Mouse (Mus musculus): ENCODE measurements around the gene Chd3.
A peak's percentile ranks its signal among the peaks of the same experiment; 100 is the strongest.

DNA sequence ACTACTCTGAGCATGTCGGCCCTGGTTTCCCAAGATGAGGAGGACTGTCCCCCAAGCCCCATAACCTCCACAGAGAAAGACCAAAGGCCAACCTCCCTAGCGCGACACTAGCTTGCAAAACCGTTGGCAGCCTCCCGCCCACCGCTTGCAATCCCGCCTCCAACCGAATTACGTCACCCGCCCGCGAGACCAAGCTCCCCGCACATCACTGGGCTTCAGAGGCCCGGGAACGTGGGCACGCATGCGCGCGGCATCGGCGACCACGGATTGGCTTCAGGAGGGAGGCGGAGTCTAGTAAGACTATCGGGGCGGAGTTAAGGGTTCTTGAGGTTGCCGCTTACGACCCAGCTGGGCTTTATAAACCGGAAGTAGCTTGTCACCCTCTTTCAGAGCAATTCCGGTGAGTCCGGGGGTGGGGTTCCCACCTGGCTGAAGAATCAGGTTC is 45.5 kb downstream of the Chd3 start, which contains the start of the genes Cntrob and Trappc1:
- TF ChIP-seq CTCF (IDR thresholded peaks at IDR 0.05; ENCODE audit: insufficient read depth, low read depth, low read length): no peak
- peak; percentile 89 for TF ChIP-seq POLR2A (IDR thresholded peaks at IDR 0.05; ENCODE audit: insufficient read depth, low read depth, low read length)

All from olfactory bulb, adult 2 months (tissue).